Mouse (Mus musculus) cortical plate, adult 2 months (tissue): ENCODE results near the gene Tmcc3. TPM values are rescaled to one million over a fixed set of nuclear protein-coding genes. Genes with fewer than 3 reads are reported as not detected.
A peak's percentile ranks its signal among the peaks of the same experiment; 100 is the strongest.

Experiments used
- H3K27ac ChIP-seq: fragments of 200-500 bp; 2 replicates; pipeline ENCODE4 v1.5.1; 2012; ENCODE audit warnings: low read length, control low read depth, inconsistent platforms; ENCODE audit not compliant: insufficient read depth
- H3K4me1 ChIP-seq: fragments of 200-500 bp; 2 replicates; pipeline ENCODE4 v1.6.1; 2011; ENCODE audit warnings: low read length; ENCODE audit not compliant: control insufficient read depth, insufficient read depth
- H3K4me3 ChIP-seq: fragments of 200-500 bp; 2 replicates; pipeline ENCODE4 v1.5.1; 2011; ENCODE audit warnings: mild to moderate bottlenecking, low read length, control low read depth; ENCODE audit not compliant: insufficient read depth
- CTCF ChIP-seq: fragments of 200-500 bp; IDR thresholded peaks from 2 replicates; pipeline ENCODE4 v1.5.1; 2011; ENCODE audit warnings: mild to moderate bottlenecking, control low read depth, low read length; ENCODE audit not compliant: insufficient read depth; ENCODE audit errors: extremely low read depth
- POLR2A ChIP-seq: fragments of 200-500 bp; IDR thresholded peaks from 2 replicates; pipeline ENCODE4 v1.6.1; 2011; ENCODE audit warnings: mild to moderate bottlenecking, low read length, control low read depth; ENCODE audit not compliant: insufficient read depth; ENCODE audit errors: extremely low read depth
- polyA plus RNA-seq: library from polyadenylated mRNA; depleted of rRNA; stranded (reverse); fragments of >200 nt; gene quantifications from 2 replicates; pipeline ENCODE4 v1.2.3, GENCODE M21; 2012

Tmcc3 gene
- polyA plus RNA-seq, 1 experiment = 28.5 TPM

DNA sequence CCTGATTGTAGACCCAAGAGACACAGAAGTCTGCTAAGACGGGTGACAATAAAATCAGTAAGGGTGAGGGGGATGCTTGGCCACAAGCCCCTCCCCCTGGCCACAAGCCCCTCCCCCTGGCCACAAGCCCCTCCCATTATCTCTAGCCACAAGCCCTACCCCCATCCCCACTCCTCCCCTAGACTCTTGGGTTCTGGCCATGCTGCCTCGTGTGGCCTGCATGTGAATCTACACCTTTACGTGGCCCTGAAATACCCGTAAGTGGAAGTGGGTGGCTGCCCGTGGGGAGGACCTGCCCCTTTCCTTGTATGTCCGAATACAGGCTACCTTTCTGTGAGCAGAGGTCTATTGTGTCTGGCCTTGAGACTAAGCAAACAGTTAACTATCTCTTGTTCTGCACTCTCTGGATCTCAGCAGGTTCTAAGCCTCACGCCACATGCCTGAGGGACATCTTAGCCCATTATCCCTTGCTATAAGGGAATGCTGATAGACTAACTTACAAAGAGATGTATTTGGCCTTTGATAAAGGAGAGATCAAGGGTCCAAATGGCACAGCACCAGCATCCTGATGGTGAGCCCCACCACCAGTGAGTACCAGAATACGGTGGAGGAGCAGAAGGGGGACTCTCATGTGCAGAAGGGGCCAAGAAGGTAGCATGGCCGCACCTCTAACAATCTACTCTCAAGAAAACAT, 260.3 kb downstream of the Tmcc3 start:
- H3K4me3 ChIP-seq = no peak overlapping the region
- TF ChIP-seq CTCF (no peak), POLR2A (no peak)
- peaks cover 2% of the 10 kb centered on the region; the same call in 1 of the 2 replicates for H3K4me1 ChIP-seq
- peak overlapping the region; percentile 32; the same call in 1 of the 2 replicates for H3K27ac ChIP-seq

DNA sequence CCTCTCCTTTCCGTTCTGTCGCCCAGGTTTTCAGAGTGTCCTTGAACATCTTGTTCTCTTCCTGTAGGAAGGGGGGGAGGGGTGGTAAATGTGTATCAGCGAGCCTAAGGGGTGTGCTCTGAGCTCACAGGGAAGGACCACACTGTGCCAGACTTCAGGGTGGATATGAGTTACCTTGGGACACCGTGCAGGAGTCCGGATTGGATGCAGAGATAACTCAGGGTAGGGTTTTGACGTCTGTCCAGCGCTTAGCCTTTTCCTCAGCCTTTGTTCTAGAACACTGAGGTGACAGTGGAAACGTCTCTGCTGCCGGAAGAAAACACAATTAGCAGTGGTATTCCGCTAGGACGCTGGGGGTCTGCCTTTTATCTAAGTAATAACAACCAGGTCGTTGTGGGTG, 261.0 kb downstream of the Tmcc3 start:
- Histone ChIP-seq H3K4me1 (peaks cover 2% of the 10 kb centered on the region; the same call in 1 of the 2 replicates), H3K27ac (peak overlapping the region; percentile 32; the same call in 1 of the 2 replicates), H3K4me3 (no peak overlapping the region)
- TF ChIP-seq CTCF (no peak), POLR2A (no peak)

DNA sequence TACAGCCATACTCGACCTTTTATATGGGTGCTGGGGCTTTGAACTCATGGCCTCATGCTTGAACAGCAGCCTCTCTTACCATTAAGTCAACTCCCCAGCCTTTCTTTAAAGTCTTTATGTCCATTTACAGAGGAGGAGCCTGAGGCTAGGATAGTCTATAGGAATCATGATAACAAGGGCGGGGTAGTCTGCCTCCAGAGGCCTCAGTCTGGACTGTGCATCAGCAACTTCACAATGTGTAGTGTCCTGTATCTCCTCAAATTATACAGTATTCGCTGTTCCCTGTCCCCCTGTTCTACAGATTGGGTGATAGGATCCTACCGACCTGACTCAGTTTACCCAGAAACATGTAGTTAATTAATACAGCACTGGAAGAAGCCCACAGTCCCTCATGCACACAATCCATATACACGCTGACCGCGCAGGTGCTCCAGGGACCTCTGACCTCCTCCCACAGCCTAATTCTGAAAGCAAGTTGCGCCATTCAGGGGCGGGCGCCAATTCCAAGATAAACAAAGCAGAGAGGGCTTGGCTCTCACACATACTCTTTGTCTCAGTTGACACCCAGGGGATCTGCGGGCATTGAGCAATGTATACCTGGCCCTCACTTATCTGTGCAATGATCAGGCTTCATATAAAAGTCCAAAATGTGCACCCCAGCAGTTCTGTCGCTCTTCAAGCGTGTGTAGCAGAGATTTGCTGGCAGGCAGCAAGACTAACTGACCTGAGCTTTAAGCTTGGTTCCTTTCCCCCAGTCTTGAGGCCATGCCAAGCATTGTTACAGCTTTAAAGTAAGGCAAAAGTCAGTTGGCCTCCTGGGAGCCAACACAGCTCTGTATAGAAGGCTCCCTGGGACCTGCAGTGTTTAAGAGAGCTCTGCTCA, 262.9 kb downstream of the Tmcc3 start:
- Histone ChIP-seq H3K4me1 (peaks cover 2% of the 10 kb centered on the region; the same call in 1 of the 2 replicates), H3K4me3 (no peak overlapping the region), H3K27ac (no peak overlapping the region)
- no peak for TF ChIP-seq CTCF
- no peak for TF ChIP-seq POLR2A

DNA sequence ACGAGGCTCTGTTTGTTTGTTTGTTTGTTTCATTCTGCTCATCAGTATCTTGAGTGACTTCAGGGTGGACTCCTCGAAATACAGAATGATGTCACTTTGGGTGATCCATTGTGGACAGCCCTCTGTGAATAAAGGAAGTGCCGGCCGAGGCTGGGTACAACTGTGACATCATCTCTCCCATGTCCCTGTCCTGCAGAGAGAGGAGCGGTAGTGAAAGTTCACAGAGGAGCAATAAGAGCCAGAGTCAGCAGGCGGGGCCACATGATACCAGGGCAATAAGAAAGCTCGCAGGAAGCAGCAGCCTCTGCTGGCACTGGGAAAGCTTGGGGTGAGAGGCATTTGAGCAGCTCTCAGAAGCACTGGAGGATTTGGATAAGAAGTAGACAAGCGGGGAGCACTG, 264.2 kb downstream of the Tmcc3 start:
- H3K4me1 ChIP-seq = peaks cover 2% of the 10 kb centered on the region; the same call in 1 of the 2 replicates
- H3K27ac ChIP-seq = no peak overlapping the region
- no peak for TF ChIP-seq CTCF
- TF ChIP-seq POLR2A = no peak
- H3K4me3 ChIP-seq = no peak overlapping the region

DNA sequence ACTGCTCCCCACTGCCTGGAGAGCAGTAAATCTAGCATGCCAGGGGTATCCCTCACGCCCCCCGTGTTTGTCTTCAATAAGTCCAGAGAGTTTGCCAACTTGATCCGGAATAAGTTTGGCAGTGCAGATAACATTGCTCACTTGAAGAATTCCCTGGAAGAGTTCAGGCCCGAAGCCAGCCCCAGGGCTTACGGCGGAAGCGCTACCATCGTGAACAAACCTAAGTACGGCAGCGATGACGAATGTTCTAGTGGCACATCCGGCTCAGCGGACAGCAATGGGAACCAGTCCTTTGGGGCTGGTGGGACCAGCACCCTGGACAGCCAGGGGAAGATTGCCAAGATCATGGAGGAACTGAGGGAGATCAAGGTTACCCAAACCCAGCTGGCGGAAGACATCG, 267.1 kb downstream of the Tmcc3 start:
- H3K27ac ChIP-seq = no peak overlapping the region
- no peak overlapping the region for H3K4me3 ChIP-seq
- H3K4me1 ChIP-seq = peaks cover 2% of the 10 kb centered on the region; the same call in 1 of the 2 replicates
- TF ChIP-seq POLR2A (no peak), CTCF (no peak)

DNA sequence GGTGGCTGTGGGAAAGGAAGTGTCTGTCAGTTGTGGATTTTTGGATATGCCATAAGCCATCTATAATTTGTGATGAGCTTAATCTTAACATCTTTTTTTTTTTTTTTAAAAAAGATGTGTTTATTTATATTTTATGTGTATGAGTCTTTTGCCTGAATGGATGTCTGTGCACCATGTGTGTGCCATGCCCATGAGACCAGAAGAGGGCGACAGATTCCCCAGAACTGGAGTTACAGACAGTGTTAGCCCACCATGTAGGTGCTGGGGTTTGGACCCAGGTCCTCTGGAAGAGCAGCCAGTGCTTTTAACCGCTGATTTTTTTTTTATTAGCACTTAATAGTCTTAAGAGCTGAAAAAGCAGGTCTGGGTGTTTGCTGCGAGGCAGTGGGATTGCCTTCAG, 269.6 kb downstream of the Tmcc3 start:
- TF ChIP-seq POLR2A (no peak), CTCF (no peak)
- no peak overlapping the region for H3K27ac ChIP-seq
- H3K4me3 ChIP-seq = no peak overlapping the region
- peaks cover 5% of the 10 kb centered on the region; the same call in 1 of the 2 replicates for H3K4me1 ChIP-seq

DNA sequence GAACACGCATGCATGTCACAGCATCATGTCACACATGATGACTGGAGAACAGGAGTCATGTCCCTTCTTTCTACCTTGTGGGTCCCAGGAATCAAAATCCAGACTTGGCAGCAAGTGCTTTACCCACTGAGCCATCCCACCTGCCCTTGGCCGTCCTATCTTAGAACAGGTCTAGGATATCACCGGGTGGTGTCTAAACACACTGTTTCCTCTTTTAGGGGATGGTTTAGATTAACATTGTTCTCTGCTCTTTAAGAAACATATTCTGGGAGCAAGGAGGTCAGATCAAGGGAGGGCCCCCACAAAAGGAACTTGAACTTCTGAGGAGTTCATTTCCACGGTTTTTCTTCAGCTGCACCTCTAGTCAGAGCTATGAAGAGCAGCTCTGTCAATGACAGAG, 272.0 kb downstream of the Tmcc3 start:
- Histone ChIP-seq H3K27ac (no peak overlapping the region), H3K4me1 (peaks cover 3% of the 10 kb centered on the region; the same call in 1 of the 2 replicates), H3K4me3 (no peak overlapping the region)
- TF ChIP-seq CTCF (no peak), POLR2A (no peak)

DNA sequence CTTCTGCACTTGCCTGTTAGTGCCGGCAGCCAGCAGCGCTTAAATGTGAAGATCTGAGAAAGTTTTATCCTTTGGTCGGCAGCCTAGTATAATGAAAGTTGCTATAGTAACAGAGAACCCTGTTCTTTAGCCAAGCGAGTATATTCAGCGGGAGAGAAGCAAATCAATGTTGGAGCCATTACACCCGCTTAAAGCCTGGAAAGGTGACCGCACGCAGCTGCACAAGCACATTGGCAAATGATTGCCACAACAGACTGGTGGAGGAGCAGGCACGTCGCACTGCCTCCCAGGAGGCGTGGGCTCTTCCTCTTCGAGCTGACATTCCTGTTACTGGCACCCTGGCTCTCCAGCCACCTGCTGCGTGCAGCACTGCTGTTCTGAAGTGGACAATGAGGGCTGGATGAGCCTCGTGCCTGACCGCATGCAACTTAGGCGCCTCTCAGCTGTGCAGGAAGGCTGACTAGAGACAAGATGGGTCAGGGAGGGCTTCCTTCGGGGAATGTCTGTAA, 273.2 kb downstream of the Tmcc3 start:
- TF ChIP-seq CTCF (no peak), POLR2A (no peak)
- Histone ChIP-seq H3K4me1 (peaks cover 3% of the 10 kb centered on the region; the same call in 1 of the 2 replicates), H3K27ac (no peak overlapping the region), H3K4me3 (no peak overlapping the region)

DNA sequence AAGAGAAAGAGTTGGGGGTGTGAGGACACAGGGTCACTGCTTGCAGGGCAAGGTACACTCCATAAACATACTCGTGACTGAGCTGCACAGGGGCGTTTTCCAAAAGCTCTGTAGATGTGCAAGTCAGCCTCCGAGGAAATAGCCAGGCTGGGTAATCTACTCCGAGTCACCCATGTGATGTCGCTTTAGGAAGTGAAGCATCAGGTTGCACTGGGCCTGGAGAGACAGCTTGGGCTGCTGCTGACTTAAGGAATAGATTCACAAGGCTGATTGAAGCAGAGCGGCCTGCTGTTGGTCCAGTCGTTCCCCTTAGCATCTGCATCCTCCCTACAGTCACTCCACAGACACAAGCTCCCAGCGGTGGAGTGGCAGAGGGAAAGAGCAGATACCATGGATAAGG, 274.1 kb downstream of the Tmcc3 start:
- TF ChIP-seq CTCF (no peak), POLR2A (no peak)
- Histone ChIP-seq H3K27ac (no peak overlapping the region), H3K4me3 (no peak overlapping the region), H3K4me1 (peaks cover 3% of the 10 kb centered on the region; the same call in 1 of the 2 replicates)
